Mouse (Mus musculus) thymus, postnatal 25 days (tissue): ENCODE data around the gene Vil1.

Experiments
- DNase-seq: peaks from one replicate; pipeline ENCODE4 v3.0.0; 2022

Gene Vil1

GRCm38 (mm10) chr1:74415143-74415542 is 6.0 kb downstream of the Vil1 start:
- DNase-seq: peak; percentile 18

GRCm38 (mm10) chr1:74418747-74419439 is 9.7 kb downstream of the Vil1 start:
- DNase-seq: no peak

GRCm38 (mm10) chr1:74419440-74419794 is 10.2 kb downstream of the Vil1 start:
- no peak for DNase-seq

GRCm38 (mm10) chr1:74423147-74423546 is 14.0 kb downstream of the Vil1 start:
- no peak for DNase-seq

GRCm38 (mm10) chr1:74425845-74426244 is 16.7 kb downstream of the Vil1 start:
- DNase-seq: no peak

GRCm38 (mm10) chr1:74433220-74433619 is 24.0 kb downstream of the Vil1 start:
- DNase-seq: no peak

- DNase-seq: no peak
These were observed 25.4 kb downstream of the Vil1 start for GRCm38 (mm10) chr1:74434596-74434995.

- DNase-seq: peak; percentile 38
These were observed 26.4 kb downstream of the Vil1 start for GRCm38 (mm10) chr1:74435563-74435962.

GRCm38 (mm10) chr1:74437702-74438427 is 28.7 kb downstream of the Vil1 start:
- no peak for DNase-seq

GRCm38 (mm10) chr1:74439166-74439876 is 30.1 kb downstream of the Vil1 start:
- DNase-seq: no peak

- no peak for DNase-seq
These were observed 35.4 kb downstream of the Vil1 start for GRCm38 (mm10) chr1:74444538-74444937.

GRCm38 (mm10) chr1:74452611-74453045 is 43.5 kb downstream of the Vil1 start:
- DNase-seq: peak; percentile 5

- peak; percentile 21 for DNase-seq
These were observed 51.1 kb downstream of the Vil1 start for GRCm38 (mm10) chr1:74460273-74460672.
